Mouse (Mus musculus) erythroblast, embryonic 14.5 days (primary cell): ENCODE data around the gene Smurf1.

Source experiments
- GATA1 ChIP-seq: IDR thresholded peaks from 2 replicates; pipeline ENCODE4 v1.6.1; 2012; ENCODE audit warnings: low read length, inconsistent platforms, mixed read lengths
- TAL1 ChIP-seq: IDR thresholded peaks from 3 replicates; pipeline ENCODE4 v1.6.1; 2012; ENCODE audit warnings: low read length, inconsistent platforms, mixed read lengths

GRCm38 (mm10) chr5:144915828-144916227 is 49.8 kb downstream of the Smurf1 start:
- TF ChIP-seq GATA1 = no peak
- TF ChIP-seq TAL1 = no peak
